Mouse (Mus musculus) testis, postnatal 14 days (tissue): ENCODE results near the gene Cpm.

Experiments used
- DNase-seq: peaks from one replicate; pipeline ENCODE4 v3.0.0; 2021; ENCODE audit warnings: low spot score

Cpm gene

DNA sequence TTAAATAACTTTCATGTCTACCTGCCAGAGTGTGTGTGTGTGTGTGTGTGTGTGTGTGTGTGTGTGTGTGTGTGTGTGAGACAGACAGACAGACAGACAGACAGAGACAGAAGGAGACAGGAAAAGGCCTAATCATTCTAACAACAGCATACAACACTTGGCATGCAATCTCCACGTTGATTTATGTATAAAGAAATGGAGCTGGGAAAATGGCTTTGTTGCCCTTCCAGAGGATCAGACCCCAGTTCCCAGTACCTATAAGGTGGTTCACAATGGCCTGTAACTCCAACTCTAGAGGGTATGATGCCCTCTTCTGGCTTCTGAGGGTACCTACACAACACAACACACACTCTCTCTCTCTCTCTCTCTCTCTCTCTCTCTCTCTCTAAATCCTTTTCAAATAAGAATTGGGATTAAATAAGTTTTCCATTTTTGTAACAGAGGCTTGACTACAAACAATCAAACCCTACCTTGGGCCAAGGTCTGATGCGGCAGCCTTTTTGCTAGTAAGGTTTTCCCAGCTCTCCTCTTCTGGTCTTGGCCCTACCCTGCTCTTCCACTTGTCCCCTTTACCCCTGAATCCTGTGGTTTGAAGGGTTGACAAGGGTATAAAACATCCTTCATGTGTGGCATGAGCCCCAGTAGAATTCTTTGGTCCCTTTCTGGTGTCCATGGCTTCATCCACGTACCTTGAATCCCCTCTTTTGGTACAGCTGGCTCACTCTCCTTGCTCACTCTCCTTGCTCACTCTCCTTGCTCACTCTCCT is 6.7 kb downstream of the Cpm start:
- DNase-seq: no peak

- no peak for DNase-seq
Observed at GRCm38 (mm10) chr10:117637062-117637744, 7.9 kb downstream of the Cpm start.

- DNase-seq: no peak
Observed at GRCm38 (mm10) chr10:117637745-117638577, 8.7 kb downstream of the Cpm start.

- DNase-seq: no peak
Observed at GRCm38 (mm10) chr10:117638578-117639220, 9.4 kb downstream of the Cpm start.

DNA sequence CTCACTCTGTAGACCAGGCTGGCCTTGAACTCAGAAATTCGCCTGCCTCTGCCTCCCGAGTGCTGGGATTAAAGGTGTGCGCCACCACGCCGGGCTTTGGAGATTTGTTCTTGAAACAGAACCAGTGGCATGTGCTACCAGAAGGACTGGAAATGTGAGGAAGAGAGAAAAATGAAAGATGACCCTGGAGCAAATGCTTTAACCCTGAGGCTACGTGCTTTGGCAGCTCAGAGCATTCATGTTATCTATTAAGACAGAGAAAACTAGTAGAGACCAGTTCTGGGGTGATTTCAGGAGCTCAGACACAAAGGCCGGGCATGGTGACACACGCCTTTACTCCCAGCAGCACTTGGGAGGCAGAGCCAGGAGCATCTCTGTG is 9.9 kb downstream of the Cpm start:
- no peak for DNase-seq

- DNase-seq: no peak
Observed at GRCm38 (mm10) chr10:117639899-117640594, 10.7 kb downstream of the Cpm start.

GRCm38 (mm10) chr10:117640595-117641078 is 11.3 kb downstream of the Cpm start:
- no peak for DNase-seq

GRCm38 (mm10) chr10:117641400-117642200 is 12.3 kb downstream of the Cpm start:
- no peak for DNase-seq

- no peak for DNase-seq
Observed at GRCm38 (mm10) chr10:117642201-117642450, 12.8 kb downstream of the Cpm start.

GRCm38 (mm10) chr10:117642491-117643262 is 13.4 kb downstream of the Cpm start:
- no peak for DNase-seq

DNA sequence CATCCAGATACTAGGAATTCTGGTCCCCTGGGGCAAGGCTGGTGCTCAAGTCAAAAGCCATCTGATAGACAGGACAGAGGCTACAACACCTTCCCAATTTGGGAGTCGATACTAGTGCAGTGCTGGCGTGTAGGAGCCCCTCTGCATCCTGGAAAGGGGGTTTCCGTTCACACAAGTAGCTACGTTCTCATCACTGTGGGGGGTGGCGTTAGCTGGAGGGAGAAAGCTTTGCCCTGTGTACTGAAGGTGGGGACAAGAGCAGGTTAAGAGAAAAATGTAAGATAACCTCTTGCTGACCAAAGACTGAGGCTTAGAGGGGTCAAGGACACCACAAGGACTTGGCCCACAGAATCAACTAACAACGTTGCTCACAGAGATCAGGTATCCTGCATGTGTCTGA is 14.0 kb downstream of the Cpm start:
- DNase-seq: no peak

GRCm38 (mm10) chr10:117643711-117644428 is 14.6 kb downstream of the Cpm start:
- no peak for DNase-seq

GRCm38 (mm10) chr10:117644429-117644748 is 15.1 kb downstream of the Cpm start:
- DNase-seq: no peak

DNA sequence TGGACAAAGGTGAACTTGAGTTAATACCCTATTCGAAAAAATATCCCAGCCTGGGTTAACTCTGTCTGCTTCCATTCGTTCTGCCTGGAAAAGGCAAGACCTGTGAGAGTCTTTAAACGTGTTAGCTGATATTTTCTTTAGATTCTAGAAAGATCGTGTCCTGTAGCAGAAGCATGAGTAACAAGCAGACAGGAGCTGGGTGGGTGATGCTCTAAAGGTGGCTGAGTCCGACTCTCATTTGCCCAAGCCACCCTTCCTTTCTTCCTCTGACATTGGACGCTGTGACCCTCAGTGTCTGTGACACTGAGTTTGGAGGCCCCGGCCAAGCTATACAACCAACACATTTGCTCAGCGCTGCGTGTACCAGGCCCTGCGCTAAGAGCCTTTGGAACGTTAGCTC is 15.5 kb downstream of the Cpm start:
- DNase-seq: no peak

DNA sequence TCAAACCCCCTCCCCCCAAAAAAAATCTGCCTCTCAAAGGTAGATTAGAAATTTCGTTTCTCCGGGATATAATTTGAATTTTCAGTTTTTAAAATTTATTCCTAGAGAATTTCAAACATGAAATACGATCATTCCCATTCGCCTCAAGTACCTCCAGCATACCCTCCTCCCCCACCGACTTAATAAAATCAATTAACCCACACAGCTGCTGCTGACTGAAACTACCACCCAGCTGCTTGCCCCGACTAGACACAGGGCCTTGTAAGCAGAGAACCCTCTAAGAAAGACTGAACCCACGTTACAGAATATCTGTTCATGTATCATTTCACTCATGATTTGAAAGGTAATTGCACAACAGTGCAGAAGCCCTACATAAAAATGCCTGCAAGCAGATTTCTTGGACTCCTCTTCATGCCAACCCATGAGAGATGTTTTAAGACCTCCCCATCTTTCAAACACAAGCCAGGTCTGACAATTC is 16.2 kb downstream of the Cpm start:
- no peak for DNase-seq

GRCm38 (mm10) chr10:117646482-117647157 is 17.3 kb downstream of the Cpm start:
- DNase-seq: no peak

- no peak for DNase-seq
Observed at GRCm38 (mm10) chr10:117647158-117647505, 17.8 kb downstream of the Cpm start.

GRCm38 (mm10) chr10:117647964-117648472 is 18.7 kb downstream of the Cpm start:
- no peak for DNase-seq

GRCm38 (mm10) chr10:117648643-117649042 is 19.3 kb downstream of the Cpm start:
- no peak for DNase-seq
